Mouse (Mus musculus) bone marrow macrophage, adult 2 months (primary cell): ENCODE data around the gene Abcb4.

Source experiments
- CTCF ChIP-seq: IDR thresholded peaks from 2 replicates; pipeline ENCODE4 v1.5.1; 2012; ENCODE audit warnings: low read depth, mild to moderate bottlenecking, low read length, moderate library complexity
- POLR2A ChIP-seq: IDR thresholded peaks from 2 replicates; pipeline ENCODE4 v1.6.1; 2012; ENCODE audit warnings: mild to moderate bottlenecking, low read depth, low read length, borderline replicate concordance

- no peak for TF ChIP-seq CTCF
- TF ChIP-seq POLR2A, result no peak
Measured at GRCm38 (mm10) chr5:8928440-8928839, 34.9 kb downstream of the Abcb4 start.
